Comparison of ENCODE assay signal across 36 mouse cellular contexts in the genomic region with DNA sequence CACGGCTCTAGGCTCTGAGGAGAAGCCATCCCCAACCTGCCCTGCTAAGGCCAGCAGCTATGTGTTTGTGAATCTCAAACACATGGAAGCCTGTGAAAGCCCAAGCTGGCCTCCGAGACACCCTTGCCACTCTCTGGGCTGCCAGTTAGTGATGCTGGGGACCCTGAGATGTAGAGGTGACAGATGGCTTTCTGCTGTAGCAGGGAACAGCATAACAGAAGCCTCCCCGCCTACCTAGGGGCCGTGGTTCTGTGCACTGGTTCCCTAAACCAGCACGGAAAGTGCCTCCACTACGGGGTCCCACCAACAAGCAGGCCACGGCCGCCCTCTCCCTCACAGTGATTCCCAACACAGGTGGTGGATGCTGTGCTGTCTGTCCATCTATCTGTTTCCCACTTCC. TPM values are rescaled to one million over a fixed set of nuclear protein-coding genes. Genes with fewer than 3 reads are reported as not detected.
"Had no signal": no experiment of that assay in that cellular context is flagged by ENCODE, and none has a peak within 500 bp of the region (broad histone marks: within the 10 kb centered on the region; RNA-seq: fewer than 3 reads in every experiment).

No protein-coding gene starts in this region.

- DNase-seq: heart, postnatal 10 days; heart, postnatal 14 days; heart, postnatal 36 days; heart, postnatal 4 days; kidney, adult 11 months; kidney, adult 18-20 months; kidney, adult 2 months; kidney, adult 8-10 months; kidney, adult 9 months; kidney, postnatal 10 days; kidney, postnatal 14 days; kidney, postnatal 36 days; kidney, postnatal 4 days; layer of hippocampus, postnatal 36 days had no signal

- H3K27ac ChIP-seq: heart, embryonic 10.5 days; heart, embryonic 13.5 days; heart, embryonic 15.5 days; hindbrain, embryonic 10.5 days; hindbrain, embryonic 12.5 days; hindbrain, embryonic 13.5 days; hindbrain, embryonic 14.5 days; hindbrain, embryonic 15.5 days; hindbrain, postnatal 0 days; intestine, embryonic 15.5 days; kidney, embryonic 15.5 days; kidney, postnatal 0 days; left cerebral cortex, adult 2 months had no signal

- H3K4me3 ChIP-seq: heart, embryonic 10.5 days; heart, embryonic 12.5 days; heart, embryonic 13.5 days; heart, embryonic 15.5 days; hindbrain, embryonic 10.5 days; hindbrain, embryonic 12.5 days; hindbrain, embryonic 13.5 days; hindbrain, embryonic 15.5 days; intestine, embryonic 15.5 days; kidney, embryonic 15.5 days; left cerebral cortex, adult 2 months had no signal

RNA-seq across cellular contexts. Expression of a gene that starts 43.0 kb away (rescaled TPM):
- total RNA-seq: heart, postnatal 10 days; heart, postnatal 14 days; heart, postnatal 36 days; hematopoietic stem cell, adult 5-6 weeks had no signal

RNA-seq across cellular contexts. Expression of a gene that starts 52.6 kb away (rescaled TPM):
- total RNA-seq: heart, postnatal 10 days; heart, postnatal 14 days; heart, postnatal 25 days; heart, postnatal 36 days; heart, postnatal 4 days; hematopoietic stem cell, adult 5-6 weeks; layer of hippocampus, adult 18-20 months; layer of hippocampus, postnatal 14 days; layer of hippocampus, postnatal 25 days; layer of hippocampus, postnatal 36 days; left cerebral cortex, adult 18-20 months; left cerebral cortex, adult 2 months; left cerebral cortex, adult 8-10 months; left cerebral cortex, postnatal 10 days had no signal

RNA-seq across cellular contexts. Expression of a gene that starts 59.6 kb away (rescaled TPM):
- total RNA-seq: layer of hippocampus, postnatal 36 days had no signal
